Mouse (Mus musculus) CH12.LX (cell line): ENCODE results near the gene Phc2. TPM values are rescaled to one million over a fixed set of nuclear protein-coding genes. Genes with fewer than 3 reads are reported as not detected.
A peak's percentile ranks its signal among the peaks of the same experiment; 100 is the strongest.

ENCODE experiments used
- DNase-seq: peaks from one replicate; pipeline ENCODE4 v3.0.0-alpha.2; 2013; ENCODE audit errors: extremely low read depth
- H3K27ac ChIP-seq: 2 replicates; pipeline ENCODE4 v1.5.1; 2012; ENCODE audit warnings: low read depth, mild to moderate bottlenecking, control low read depth, moderate library complexity; ENCODE audit not compliant: insufficient read depth
- H3K27me3 ChIP-seq: replicated peaks from 2 replicates; pipeline ENCODE3; 2012; ENCODE audit warnings: inconsistent platforms
- H3K36me3 ChIP-seq, 2 experiments: replicated peaks in 1 of 2; 2 replicates each; pipeline versions ENCODE3 to v1.6.1; 2012; ENCODE audit warnings: inconsistent platforms in 1 of 2, low read length in 1 of 2, mild to moderate bottlenecking in 1 of 2, mixed read lengths in 1 of 2, moderate library complexity in 1 of 2; ENCODE audit not compliant: control insufficient read depth in 1 of 2, insufficient read depth in 1 of 2
- H3K4me1 ChIP-seq, 2 experiments: 2 replicates each; pipeline ENCODE4 v1.6.1; 2012; ENCODE audit warnings: inconsistent platforms in 1 of 2, moderate library complexity in 1 of 2; ENCODE audit not compliant: insufficient read depth in 2 of 2, control insufficient read depth in 1 of 2
- H3K4me2 ChIP-seq: 2 replicates; pipeline ENCODE4 v1.6.1; 2012; ENCODE audit warnings: low read depth, mild to moderate bottlenecking, control low read depth; ENCODE audit not compliant: poor library complexity, insufficient read depth, severe bottlenecking
- H3K4me3 ChIP-seq, 3 experiments: fragments of 150-350 bp in 1 of 3; sonication (generic) in 1 of 3; replicated peaks in 1 of 3; 2 replicates each; pipeline versions ENCODE3 to v1.5.1; 2011 to 2012; ENCODE audit warnings: low read depth in 2 of 3, low read length in 2 of 3, mild to moderate bottlenecking in 2 of 3, moderate library complexity in 2 of 3, control low read depth in 1 of 3, improper control_type of control experiment in 1 of 3, inconsistent platforms in 1 of 3, mixed read lengths in 1 of 3; ENCODE audit not compliant: poor library complexity in 1 of 3
- H3K79me2 ChIP-seq: replicated peaks from 2 replicates; pipeline ENCODE4 v1.6.1; 2012; ENCODE audit warnings: mild to moderate bottlenecking, moderate library complexity; ENCODE audit not compliant: control insufficient read depth, poor library complexity, insufficient read depth, severe bottlenecking; ENCODE audit errors: extremely low read depth
- H3K9ac ChIP-seq: 2 replicates; pipeline ENCODE4 v1.6.1; 2012; ENCODE audit warnings: low read depth, mild to moderate bottlenecking, control low read depth, moderate library complexity; ENCODE audit not compliant: insufficient read depth
- H3K9me3 ChIP-seq: replicated peaks from 2 replicates; pipeline ENCODE3; 2012; ENCODE audit warnings: low read length, inconsistent platforms, mixed read lengths
- BHLHE40 ChIP-seq: IDR thresholded peaks from 2 replicates; pipeline ENCODE4 v1.6.1; 2011; ENCODE audit warnings: mild to moderate bottlenecking, low read depth, low read length, improper control_type of control experiment
- CHD1 ChIP-seq: IDR thresholded peaks from 2 replicates; pipeline ENCODE4 v1.6.1; 2012; ENCODE audit warnings: low read depth, low read length, improper control_type of control experiment, inconsistent platforms
- CHD2 ChIP-seq: IDR thresholded peaks from 2 replicates; pipeline ENCODE4 v1.6.1; 2011; ENCODE audit warnings: low read length, improper control_type of control experiment
- CTCF ChIP-seq, 2 experiments: IDR thresholded peaks in 1 of 2; conservative IDR thresholded peaks in 1 of 2; 2 replicates each; pipeline ENCODE4 v1.5.1; 2011 to 2012; ENCODE audit warnings: low read depth in 2 of 2, low read length in 2 of 2, improper control_type of control experiment in 1 of 2, inconsistent platforms in 1 of 2, mild to moderate bottlenecking in 1 of 2, moderate library complexity in 1 of 2
- E2F4 ChIP-seq: IDR thresholded peaks from 2 replicates; pipeline ENCODE4 v1.6.1; 2011; ENCODE audit warnings: low read depth, low read length, improper control_type of control experiment; ENCODE audit not compliant: insufficient replicate concordance
- ELF1 ChIP-seq: IDR thresholded peaks from 2 replicates; pipeline ENCODE4 v1.6.1; 2014; ENCODE audit warnings: low read depth, mild to moderate bottlenecking, inconsistent platforms, low read length, improper control_type of control experiment
- EP300 ChIP-seq: IDR thresholded peaks from 2 replicates; pipeline ENCODE4 v1.6.1; 2011; ENCODE audit warnings: low read length, improper control_type of control experiment
- ETS1 ChIP-seq: conservative IDR thresholded peaks from 2 replicates; pipeline ENCODE4 v1.6.1; 2012; ENCODE audit warnings: low read depth, mild to moderate bottlenecking, inconsistent platforms, low read length, improper control_type of control experiment, moderate library complexity
- GABPA ChIP-seq: IDR thresholded peaks from 2 replicates; pipeline ENCODE4 v1.6.1; 2012; ENCODE audit warnings: low read depth, low read length, improper control_type of control experiment, inconsistent platforms; ENCODE audit not compliant: insufficient replicate concordance
- IRF4 ChIP-seq: IDR thresholded peaks from 2 replicates; pipeline ENCODE4 v1.6.1; 2014; ENCODE audit warnings: low read depth, mild to moderate bottlenecking, inconsistent platforms, low read length, improper control_type of control experiment
- JUN ChIP-seq: IDR thresholded peaks from 2 replicates; pipeline ENCODE4 v1.6.1; 2011; ENCODE audit warnings: low read depth, mild to moderate bottlenecking, low read length, improper control_type of control experiment, moderate library complexity; ENCODE audit not compliant: insufficient read depth
- JUND ChIP-seq: conservative IDR thresholded peaks from 2 replicates; pipeline ENCODE4 v1.6.1; 2011; ENCODE audit warnings: low read depth, low read length, improper control_type of control experiment
- MAFK ChIP-seq: IDR thresholded peaks from 2 replicates; pipeline ENCODE4 v1.6.1; 2011; ENCODE audit warnings: low read length, improper control_type of control experiment; ENCODE audit not compliant: insufficient replicate concordance
- MAX ChIP-seq: IDR thresholded peaks from 2 replicates; pipeline ENCODE4 v1.6.1; 2011; ENCODE audit warnings: low read length, improper control_type of control experiment
- MAZ ChIP-seq: IDR thresholded peaks from 2 replicates; pipeline ENCODE4 v1.6.1; 2012; ENCODE audit warnings: low read depth, mild to moderate bottlenecking, inconsistent platforms, low read length, improper control_type of control experiment, moderate library complexity
- MEF2A ChIP-seq: IDR thresholded peaks from 2 replicates; pipeline ENCODE4 v1.6.1; 2014; ENCODE audit warnings: low read depth, mild to moderate bottlenecking, inconsistent platforms, low read length, improper control_type of control experiment, borderline replicate concordance
- MXI1 ChIP-seq: IDR thresholded peaks from 2 replicates; pipeline ENCODE4 v1.6.1; 2011; ENCODE audit warnings: mild to moderate bottlenecking, low read depth, low read length, improper control_type of control experiment
- MYC ChIP-seq: IDR thresholded peaks from 2 replicates; pipeline ENCODE4 v1.6.1; 2011; ENCODE audit warnings: low read depth, mild to moderate bottlenecking, improper control_type of control experiment, low read length
- PAX5 ChIP-seq: IDR thresholded peaks from 2 replicates; pipeline ENCODE4 v1.6.1; 2012; ENCODE audit warnings: low read length, inconsistent platforms, mixed read lengths
- POLR2A ChIP-seq: IDR thresholded peaks from 2 replicates; pipeline ENCODE4 v1.6.1; 2011; ENCODE audit warnings: low read depth, mild to moderate bottlenecking, improper control_type of control experiment, low read length
- POLR2AphosphoS2 ChIP-seq: IDR thresholded peaks from 2 replicates; pipeline ENCODE4 v1.6.1; 2011; ENCODE audit warnings: low read depth, low read length, improper control_type of control experiment
- RAD21 ChIP-seq: IDR thresholded peaks from 2 replicates; pipeline ENCODE4 v1.6.1; 2011; ENCODE audit warnings: low read depth, mild to moderate bottlenecking, low read length, improper control_type of control experiment, moderate library complexity
- RCOR1 ChIP-seq: conservative IDR thresholded peaks from 2 replicates; pipeline ENCODE4 v1.6.1; 2012; ENCODE audit warnings: low read depth, mild to moderate bottlenecking, inconsistent platforms, low read length, improper control_type of control experiment
- SIN3A ChIP-seq: IDR thresholded peaks from 2 replicates; pipeline ENCODE4 v1.6.1; 2012; ENCODE audit warnings: low read length, improper control_type of control experiment, inconsistent platforms
- SMC3 ChIP-seq: IDR thresholded peaks from 2 replicates; pipeline ENCODE4 v1.6.1; 2011; ENCODE audit warnings: low read depth, low read length, improper control_type of control experiment
- TBP ChIP-seq: conservative IDR thresholded peaks from 2 replicates; pipeline ENCODE4 v1.6.1; 2011; ENCODE audit warnings: low read depth, low read length, improper control_type of control experiment
- TCF12 ChIP-seq: IDR thresholded peaks from 2 replicates; pipeline ENCODE4 v1.6.1; 2014; ENCODE audit warnings: low read depth, mild to moderate bottlenecking, inconsistent platforms, low read length, improper control_type of control experiment
- UBTF ChIP-seq: IDR thresholded peaks from 2 replicates; pipeline ENCODE4 v1.6.1; 2012; ENCODE audit warnings: low read depth, mild to moderate bottlenecking, inconsistent platforms, low read length, improper control_type of control experiment, moderate library complexity
- USF2 ChIP-seq: conservative IDR thresholded peaks from 2 replicates; pipeline ENCODE4 v1.6.1; 2011; ENCODE audit warnings: low read depth, low read length, improper control_type of control experiment
- ZC3H11A ChIP-seq: IDR thresholded peaks from 2 replicates; pipeline ENCODE4 v1.6.1; 2012; ENCODE audit warnings: low read depth, mild to moderate bottlenecking, inconsistent platforms, low read length, improper control_type of control experiment
- ZNF384 ChIP-seq: IDR thresholded peaks from 2 replicates; pipeline ENCODE4 v1.6.1; 2012; ENCODE audit warnings: low read depth, low read length, improper control_type of control experiment, inconsistent platforms
- dilution Hi-C: fragments of 300-500 bp; cut with MboI; formaldehyde crosslinking; loops from 2 replicates; pipeline ENCODE4 v1.14.3; 2020; ENCODE audit warnings: low sequenced_read_pairs; ENCODE audit not compliant: extremely low pct_unique_long_range_greater_than_20kb, extremely low pct_ligation_motif_present
- in situ Hi-C: fragments of 300-500 bp; cut with MboI; formaldehyde crosslinking; loops from 3 replicates; pipeline ENCODE4 v1.14.3; 2019; ENCODE audit warnings: low sequenced_read_pairs, low pct_ligation_motif_present, low pct_unique_long_range_greater_than_20kb, mixed read lengths
- polyA plus RNA-seq: library from polyadenylated mRNA; unstranded; fragments of >175 nt; gene quantifications from 2 replicates; pipeline ENCODE4 v1.2.1, GENCODE M21; 2012; ENCODE audit warnings: low read depth; ENCODE audit not compliant: insufficient read length
- total RNA-seq, 2 experiments: library from RNA; depleted of rRNA; stranded (reverse); fragments of 300-350 nt in 1 of 2; fragments of >200 nt in 1 of 2; gene quantifications; 2 replicates each; pipeline ENCODE4 v1.2.3; 2012 to 2014

Gene Phc2
- total and polyA plus RNA-seq, 3 experiments: 24.1 to 53.2 (median 29.6) TPM

DNA sequence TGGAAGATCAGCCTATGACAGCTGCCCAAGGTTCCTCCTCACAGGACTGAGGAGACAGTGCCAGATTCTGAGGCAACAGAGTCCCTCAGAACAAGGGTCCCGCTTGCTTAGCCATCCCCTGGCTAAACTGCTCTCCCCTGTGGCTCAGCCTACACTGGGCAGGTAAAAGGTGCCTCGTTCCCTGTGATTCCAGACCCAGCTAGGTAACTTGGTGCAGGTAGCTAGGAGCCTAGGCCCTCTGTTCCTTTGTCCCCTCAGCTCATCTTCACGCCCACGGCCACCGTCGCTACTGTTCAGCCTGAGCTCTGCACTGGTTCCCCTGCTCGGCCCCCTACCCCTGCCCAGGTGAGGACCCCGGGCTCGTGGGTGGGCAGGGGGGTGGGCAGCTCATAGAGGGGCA is 56.3 kb downstream of the Phc2 start:
- in situ Hi-C loops (loop anchor here (10.0 kb wide), 3 partner anchors 144 to 374 kb away; no protein-coding TSS in a partner anchor), dilution Hi-C loops (no loop called here)
- Histone ChIP-seq H3K27me3 (no peaks in the 10 kb centered on the region), H3K79me2 (no peaks in the 10 kb centered on the region), H3K27ac (no peak overlapping the region), H3K9ac (no peak overlapping the region), H3K9me3 (no peaks in the 10 kb centered on the region), H3K36me3 (peaks cover 0 to 25% of the 10 kb centered on the region in 2 experiments), H3K4me3 (no peak overlapping the region), H3K4me1 (peaks cover 17 to 51% of the 10 kb centered on the region in 2 experiments), H3K4me2 (0 out of 2 replicates have a peak overlapping the region, but pooled peaks have one; percentile 24)
- no peak for DNase-seq
- TF ChIP-seq MAZ (no peak), BHLHE40 (no peak), TCF12 (no peak), POLR2AphosphoS2 (no peak), PAX5 (no peak), IRF4 (no peak), POLR2A (no peak), E2F4 (no peak), MXI1 (no peak), SIN3A (no peak), ETS1 (no peak), MAFK (no peak)

DNA sequence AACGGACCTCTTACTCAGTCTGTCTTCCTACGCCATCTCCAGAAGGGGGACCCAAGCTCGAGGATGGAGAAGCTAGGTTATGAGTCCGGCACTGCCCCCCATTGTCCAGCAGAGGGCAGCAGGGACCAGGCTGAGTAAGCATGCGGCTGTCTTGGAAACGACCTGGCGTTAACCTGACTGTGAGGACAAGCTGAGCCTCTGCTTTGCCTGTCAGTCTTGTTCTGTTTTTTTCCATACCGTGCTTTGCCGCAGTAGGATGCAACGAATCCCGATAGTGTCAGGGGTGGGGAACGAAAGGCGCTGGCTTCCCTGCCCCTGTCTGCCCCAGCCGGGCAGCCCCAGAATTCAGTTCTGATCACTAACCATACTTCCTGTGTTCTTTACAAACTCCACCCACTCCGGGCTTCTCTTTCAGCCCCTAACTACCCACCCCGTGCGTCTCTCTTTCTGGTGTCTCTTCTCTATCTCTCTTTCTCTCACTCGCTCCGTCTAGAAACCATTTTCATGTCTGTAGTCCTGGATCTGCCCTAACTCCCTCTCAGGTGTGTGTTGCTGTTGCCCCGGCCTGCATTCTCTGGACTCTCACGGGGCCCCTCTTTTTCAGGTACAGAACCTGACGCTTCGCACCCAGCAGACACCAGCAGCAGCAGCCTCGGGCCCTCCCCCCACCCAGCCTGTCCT is 57.1 kb downstream of the Phc2 start:
- peak overlapping the region; percentile 58 for H3K9ac ChIP-seq
- peaks cover 0 to 30% of the 10 kb centered on the region in 2 experiments for H3K36me3 ChIP-seq
- H3K4me1 ChIP-seq: peaks cover 13 to 49% of the 10 kb centered on the region in 2 experiments
- no peaks in the 10 kb centered on the region for H3K9me3 ChIP-seq
- dilution Hi-C loops: no loop called here
- H3K27me3 ChIP-seq: no peaks in the 10 kb centered on the region
- H3K27ac ChIP-seq: peak overlapping the region; percentile 27; the same call in 1 of the 2 replicates
- in situ Hi-C loops: loop anchor here (10.0 kb wide), 3 partner anchors 143 to 373 kb away; no protein-coding TSS in a partner anchor
- DNase-seq: peak; percentile 95
- H3K4me2 ChIP-seq: peak overlapping the region; percentile 35
- H3K79me2 ChIP-seq: no peaks in the 10 kb centered on the region
- H3K4me3 ChIP-seq: peak overlapping the region; percentile 73 to 83 (median 75)
- TF ChIP-seq JUND (no peak), MXI1 (peak; percentile 77), MYC (peak; percentile 90), RCOR1 (no peak), ELF1 (peak; percentile 70), GABPA (no peak), TCF12 (peak; percentile 54; the same call in 1 of the 2 replicates), ZNF384 (no peak), JUN (no peak), RAD21 (peak; percentile 100), ZC3H11A (peak; percentile 79), BHLHE40 (no peak), CTCF (conservative IDR thresholded peaks at IDR 0.05 in 1 of 2, IDR thresholded peaks at IDR 0.05 in 1 of 2; ENCODE audit: low read depth in 2 of 2, low read length in 2 of 2) (peak; percentile 94 to 100), CHD1 (no peak), PAX5 (no peak), TBP (peak; percentile 59; the same call in 1 of the 2 replicates), POLR2AphosphoS2 (no peak), UBTF (no peak), ETS1 (0 out of 2 replicates have a peak, but pooled peaks have one; percentile 7), POLR2A (peak; percentile 63), EP300 (0 out of 2 replicates have a peak, but pooled peaks have one; percentile 30), MAX (peak; percentile 84), SMC3 (peak; percentile 98), CHD2 (0 out of 2 replicates have a peak, but pooled peaks have one; percentile 27), MEF2A (peak; percentile 67; the same call in 1 of the 2 replicates), USF2 (no peak)
